Mouse (Mus musculus): ENCODE results near the gene Pgam5. TPM values are rescaled to one million over a fixed set of nuclear protein-coding genes. Genes with fewer than 3 reads are reported as not detected.

Gene Pgam5
- total RNA-seq, 2 experiments from 2014 or later, result 28.9 to 32.3 TPM

GRCm38 (mm10) chr5:110231638-110232037 lies 38.1 kb downstream of the Pgam5 start:
- intact Hi-C loops (cut with DNase I), result no loop called here
- peak in 1 of 2 experiments; percentile 4 for DNase-seq

- DNase-seq, result peak; percentile 95
- intact Hi-C loops (cut with DNase I), result no loop called here
These were observed 38.8 kb downstream of the Pgam5 start, which contains the start of gene Ankle2 for GRCm38 (mm10) chr5:110230780-110231461. Gene Ankle2, plus strand, starts transcription at chr5:110231004.

- intact Hi-C loops (cut with DNase I), result no loop called here
- no peak for DNase-seq
These were observed 39.3 kb downstream of the Pgam5 start for GRCm38 (mm10) chr5:110230401-110230779.

GRCm38 (mm10) chr5:110227336-110227883 lies 42.3 kb downstream of the Pgam5 start:
- intact Hi-C loops (cut with DNase I), result no loop called here
- no peak for DNase-seq

- DNase-seq, result no peak
- intact Hi-C loops (cut with DNase I), result no loop called here
These were observed 44.7 kb downstream of the Pgam5 start for GRCm38 (mm10) chr5:110225056-110225455.

- intact Hi-C loops (cut with DNase I), result no loop called here
- no peak for DNase-seq
These were observed 47.0 kb downstream of the Pgam5 start for GRCm38 (mm10) chr5:110222757-110223156.

- no peak for DNase-seq
- intact Hi-C loops (cut with DNase I), result no loop called here
These were observed 49.4 kb downstream of the Pgam5 start for GRCm38 (mm10) chr5:110220331-110220730.

- no peak for DNase-seq
- intact Hi-C loops (cut with DNase I), result no loop called here
These were observed 52.9 kb downstream of the Pgam5 start for GRCm38 (mm10) chr5:110216780-110217179.

GRCm38 (mm10) chr5:110211312-110211711 lies 58.4 kb downstream of the Pgam5 start:
- no peak for DNase-seq
- intact Hi-C loops (cut with DNase I), result no loop called here

Other genes with a start within 250 kb of the Pgam5 start
- gene Gm17655, start 197.4 kb downstream of the Pgam5 start, total RNA-seq (2021), result 1 to 10 TPM; 2.9 to 3.6 TPM
- gene Gm35315, start 175.5 kb downstream of the Pgam5 start, total RNA-seq (2021), result under 1 TPM in 1 of 2 experiments, not detected in 1; 0.07 TPM
- gene Plcxd1, start 169.9 kb downstream of the Pgam5 start, total RNA-seq (2021), result not detected
- gene Gtpbp6, start 161.7 kb downstream of the Pgam5 start, total RNA-seq (2021), result 10 to 100 TPM; 27.0 to 29.8 TPM
- gene Zfp605, start 159.8 kb downstream of the Pgam5 start, total RNA-seq (2021), result 1 to 10 TPM; 2.9 to 3.0 TPM
- 10 to 100 TPM; 21.0 to 21.4 TPM for gene Chfr, start 134.1 kb downstream of the Pgam5 start, total RNA-seq (2021)
- 10 to 100 TPM; 36.5 to 42.6 TPM for gene Golga3, start 93.2 kb downstream of the Pgam5 start, total RNA-seq (2021)
- gene Ankle2, start 38.9 kb downstream of the Pgam5 start, total RNA-seq (2021), result 10 to 100 TPM; 25.8 to 25.9 TPM
- 10 to 100 TPM; 49.9 to 60.2 TPM for gene Pxmp2, start 16.3 kb upstream of the Pgam5 start, total RNA-seq (2021)
- gene Pole, start 16.4 kb upstream of the Pgam5 start, total RNA-seq (2021), result 1 to 10 TPM; 2.4 to 3.9 TPM
- gene P2rx2, start 73.3 kb upstream of the Pgam5 start, total RNA-seq (2021), result not detected
- not detected for gene Lrcol1, start 74.8 kb upstream of the Pgam5 start, total RNA-seq (2021)
- 10 to 100 TPM; 47.4 to 50.6 TPM for gene Fbrsl1, start 178.6 kb upstream of the Pgam5 start, total RNA-seq (2021)

All from heart, postnatal 14 days (tissue).